In the genomic region with DNA sequence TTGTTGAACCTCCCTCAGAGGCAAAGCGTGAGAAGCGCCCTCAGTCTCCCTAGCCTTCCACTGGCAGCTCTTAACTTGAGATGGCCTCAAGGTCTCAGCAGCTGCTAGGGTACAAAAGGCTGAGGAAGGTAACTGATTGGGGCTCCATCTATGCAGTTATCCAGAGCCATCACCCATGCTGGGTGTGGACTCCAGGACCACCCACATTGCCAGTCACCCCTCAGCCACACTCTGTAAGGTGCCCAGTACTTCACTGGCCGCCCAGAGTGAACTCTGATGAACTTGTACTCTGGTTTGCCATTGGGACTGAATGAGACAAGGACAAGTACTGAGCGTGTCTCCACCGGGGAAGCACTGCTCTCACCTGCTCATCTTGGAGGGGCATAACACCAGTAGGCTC, we compare ENCODE assay signal across 24 mouse cellular contexts.
DNase-seq lines count a peak whose midpoint lies in the region; ATAC-seq and TF ChIP-seq lines count a peak whose summit lies in the region.
"Had no signal": no experiment of that assay in that cellular context is flagged by ENCODE, and none has a peak within 500 bp of the region (broad histone marks: within the 10 kb centered on the region; RNA-seq: fewer than 3 reads in every experiment).

No protein-coding gene starts in this region.

- no peak for TF ChIP-seq CTCF in kidney, postnatal 0 days (IDR thresholded peaks at IDR 0.05; ENCODE audit: low read depth)
- no peak for TF ChIP-seq CTCF in stomach, postnatal 0 days (IDR thresholded peaks at IDR 0.05; ENCODE audit: low read depth)
- no peak for TF ChIP-seq CTCF in midbrain, postnatal 0 days (IDR thresholded peaks at IDR 0.05)

- no peak for DNase-seq in hindbrain, embryonic 14.5 days (ENCODE audit: low spot score)
- DNase-seq in kidney, postnatal 0 days (ENCODE audit: low spot score): no peak
- DNase-seq in kidney, adult 18-20 months: no peak
- DNase-seq in ES-E14 (ENCODE audit: low read depth, low spot score): no peak
- DNase-seq in stomach, postnatal 0 days (ENCODE audit: low spot score): no peak
- DNase-seq in midbrain, postnatal 0 days (ENCODE audit: low spot score): no peak
- DNase-seq in layer of hippocampus, postnatal 25 days (ENCODE audit: extremely low spot score in 1 of 2, low spot score in 1 of 2): no peak
- DNase-seq: adrenal gland, postnatal 10 days; adrenal gland, postnatal 36 days; cerebellum, adult 18-20 months; cerebellum, adult 9-10 months; cerebellum, postnatal 14 days; gastrocnemius, postnatal 10 days; gastrocnemius, postnatal 36 days; kidney, adult 2 months had no signal

- H3K27ac ChIP-seq in hindbrain, embryonic 14.5 days: peak overlapping the region; percentile 3; the same call in 1 of the 2 replicates
- H3K27ac ChIP-seq in hindbrain, embryonic 12.5 days: no peak overlapping the region
- H3K27ac ChIP-seq in kidney, postnatal 0 days: no peak overlapping the region
- peak overlapping the region; percentile 41; the same call in 1 of the 2 replicates for H3K27ac ChIP-seq in ES-E14 (ENCODE audit: insufficient read depth, low read depth, low read length, poor library complexity, severe bottlenecking)
- no peak overlapping the region for H3K27ac ChIP-seq in stomach, postnatal 0 days (replicated peaks)
- H3K27ac ChIP-seq in midbrain, postnatal 0 days (ENCODE audit: low read depth, low read length): no peak overlapping the region
- H3K27ac ChIP-seq: embryonic facial prominence, embryonic 12.5 days; forebrain, embryonic 12.5 days; forebrain, embryonic 15.5 days had no signal

- in situ Hi-C loops in ES-E14 (cut with MboI; ENCODE audit: low sequenced_read_pairs in 2 of 2, unreplicated experiment in 2 of 2): no loop called here

- H3K9me3 ChIP-seq in hindbrain, embryonic 14.5 days (ENCODE audit: control insufficient read depth, low read length): no peaks in the 10 kb centered on the region
- H3K9me3 ChIP-seq in hindbrain, embryonic 12.5 days (replicated peaks): no peaks in the 10 kb centered on the region
- H3K9me3 ChIP-seq in kidney, postnatal 0 days (replicated peaks; ENCODE audit: low read length): no peaks in the 10 kb centered on the region
- H3K9me3 ChIP-seq in ES-E14 (ENCODE audit: control insufficient read depth, insufficient read depth, low read depth, low read length): no peaks in the 10 kb centered on the region
- no peaks in the 10 kb centered on the region for H3K9me3 ChIP-seq in stomach, postnatal 0 days (ENCODE audit: control insufficient read depth, low read length)
- H3K9me3 ChIP-seq in midbrain, postnatal 0 days (ENCODE audit: low read length): no peaks in the 10 kb centered on the region
- H3K9me3 ChIP-seq: embryonic facial prominence, embryonic 12.5 days; forebrain, embryonic 12.5 days; forebrain, embryonic 15.5 days had no signal

- H3K4me2 ChIP-seq in hindbrain, embryonic 14.5 days (replicated peaks): no peak overlapping the region
- H3K4me2 ChIP-seq in hindbrain, embryonic 12.5 days (replicated peaks): no peak overlapping the region
- no peak overlapping the region for H3K4me2 ChIP-seq in kidney, postnatal 0 days (ENCODE audit: low read length)
- H3K4me2 ChIP-seq in stomach, postnatal 0 days (replicated peaks; ENCODE audit: low read depth): no peak overlapping the region
- H3K4me2 ChIP-seq in midbrain, postnatal 0 days (ENCODE audit: low read depth, low read length, poor library complexity, severe bottlenecking): no peak overlapping the region
- H3K4me2 ChIP-seq: embryonic facial prominence, embryonic 12.5 days; forebrain, embryonic 12.5 days; forebrain, embryonic 15.5 days; heart, embryonic 11.5 days had no signal

- no peak for TF ChIP-seq EP300 in stomach, postnatal 0 days (optimal IDR thresholded peaks at IDR 0.05)

- 96% methylated on average over 5 of the region's 5 CpGs for WGBS in hindbrain, embryonic 14.5 days
- 91% methylated on average over 5 of the region's 5 CpGs for WGBS in hindbrain, embryonic 12.5 days
- 98% methylated on average over 5 of the region's 5 CpGs for WGBS in kidney, postnatal 0 days
- WGBS in stomach, postnatal 0 days: 90% methylated on average over 5 of the region's 5 CpGs
- WGBS in midbrain, postnatal 0 days: 94% methylated on average over 5 of the region's 5 CpGs

- H3K9ac ChIP-seq in hindbrain, embryonic 14.5 days: no peak overlapping the region
- H3K9ac ChIP-seq in hindbrain, embryonic 12.5 days: no peak overlapping the region
- no peak overlapping the region for H3K9ac ChIP-seq in kidney, postnatal 0 days (ENCODE audit: low read depth, low read length)
- H3K9ac ChIP-seq in ES-E14 (ENCODE audit: insufficient read depth, low read depth, low read length, poor library complexity, severe bottlenecking): no peak overlapping the region
- H3K9ac ChIP-seq in stomach, postnatal 0 days (ENCODE audit: low read length): no peak overlapping the region
- no peak overlapping the region for H3K9ac ChIP-seq in midbrain, postnatal 0 days (replicated peaks; ENCODE audit: low read length, poor library complexity, severe bottlenecking)
- H3K9ac ChIP-seq: embryonic facial prominence, embryonic 12.5 days; forebrain, embryonic 12.5 days; forebrain, embryonic 15.5 days had no signal

- ATAC-seq in hindbrain, embryonic 14.5 days (ENCODE audit: low FRiP score): no peak
- ATAC-seq in hindbrain, embryonic 12.5 days (ENCODE audit: low FRiP score): no peak
- 0 out of 2 replicates have a peak, but pooled peaks have one; percentile 13 for ATAC-seq in kidney, postnatal 0 days (replicated peaks; ENCODE audit: low FRiP score, low read depth)
- peak; percentile 56; the same call in 1 of the 2 replicates for ATAC-seq in stomach, postnatal 0 days (ENCODE audit: low FRiP score, low TSS enrichment)
- ATAC-seq in midbrain, postnatal 0 days (ENCODE audit: low FRiP score): no peak
- ATAC-seq: CD4-positive, CD25-positive, alpha-beta regulatory T cell, adult 4 months; forebrain, embryonic 15.5 days; inflammation-experienced regulatory T-cells, adult 6 months; intestine, embryonic 16.5 days had no signal

- no peak overlapping the region for H3K4me3 ChIP-seq in hindbrain, embryonic 14.5 days (replicated peaks; ENCODE audit: low read length)
- H3K4me3 ChIP-seq in hindbrain, embryonic 12.5 days: no peak overlapping the region
- H3K4me3 ChIP-seq in kidney, postnatal 0 days (replicated peaks; ENCODE audit: low read depth, low read length): no peak overlapping the region
- no peak overlapping the region for H3K4me3 ChIP-seq in ES-E14 (ENCODE audit: insufficient read depth in 1 of 2, low read depth in 1 of 2, low read length in 2 of 2, poor library complexity in 1 of 2, severe bottlenecking in 1 of 2)
- H3K4me3 ChIP-seq in stomach, postnatal 0 days (ENCODE audit: low read depth, low read length): no peak overlapping the region
- H3K4me3 ChIP-seq in midbrain, postnatal 0 days (ENCODE audit: low read depth, low read length): no peak overlapping the region
- H3K4me3 ChIP-seq: embryonic facial prominence, embryonic 12.5 days; erythroblast, embryonic 14.5 days; forebrain, embryonic 12.5 days; forebrain, embryonic 15.5 days had no signal

- H3K4me1 ChIP-seq in hindbrain, embryonic 14.5 days (replicated peaks; ENCODE audit: control insufficient read depth, insufficient read depth, low read length): no peaks in the 10 kb centered on the region
- H3K4me1 ChIP-seq in hindbrain, embryonic 12.5 days: no peaks in the 10 kb centered on the region
- H3K4me1 ChIP-seq in kidney, postnatal 0 days (replicated peaks; ENCODE audit: insufficient read depth, low read length): no peaks in the 10 kb centered on the region
- peaks cover 0 to 12% of the 10 kb centered on the region in 2 experiments; a peak in 1 of 4 replicates for H3K4me1 ChIP-seq in ES-E14 (ENCODE audit: control insufficient read depth in 2 of 2, insufficient read depth in 2 of 2, low read length in 2 of 2, poor library complexity in 1 of 2)
- H3K4me1 ChIP-seq in stomach, postnatal 0 days (replicated peaks; ENCODE audit: control insufficient read depth, insufficient read depth): no peaks in the 10 kb centered on the region
- no peaks in the 10 kb centered on the region for H3K4me1 ChIP-seq in midbrain, postnatal 0 days (ENCODE audit: insufficient read depth, low read length)
- H3K4me1 ChIP-seq: embryonic facial prominence, embryonic 12.5 days; forebrain, embryonic 12.5 days had no signal

- no peaks in the 10 kb centered on the region for H3K27me3 ChIP-seq in hindbrain, embryonic 14.5 days (ENCODE audit: control insufficient read depth, insufficient read depth, low read length)
- no peaks in the 10 kb centered on the region for H3K27me3 ChIP-seq in hindbrain, embryonic 12.5 days
- H3K27me3 ChIP-seq in kidney, postnatal 0 days (ENCODE audit: insufficient read depth, low read length): no peaks in the 10 kb centered on the region
- no peaks in the 10 kb centered on the region for H3K27me3 ChIP-seq in stomach, postnatal 0 days (ENCODE audit: control insufficient read depth, insufficient read depth, low read length)
- no peaks in the 10 kb centered on the region for H3K27me3 ChIP-seq in midbrain, postnatal 0 days (ENCODE audit: insufficient read depth, low read length)
- H3K27me3 ChIP-seq: embryonic facial prominence, embryonic 12.5 days; forebrain, embryonic 12.5 days; forebrain, embryonic 15.5 days had no signal

- H3K36me3 ChIP-seq in hindbrain, embryonic 14.5 days (replicated peaks; ENCODE audit: control insufficient read depth, insufficient read depth): peaks cover 33% of the 10 kb centered on the region
- peaks cover 49% of the 10 kb centered on the region for H3K36me3 ChIP-seq in hindbrain, embryonic 12.5 days
- H3K36me3 ChIP-seq in kidney, postnatal 0 days (ENCODE audit: insufficient read depth, low read length): peaks cover 22% of the 10 kb centered on the region
- peaks cover 21% of the 10 kb centered on the region for H3K36me3 ChIP-seq in ES-E14 (ENCODE audit: control insufficient read depth, insufficient read depth, low read length, poor library complexity, severe bottlenecking)
- H3K36me3 ChIP-seq in stomach, postnatal 0 days (ENCODE audit: control insufficient read depth, insufficient read depth, low read length): peaks cover 15% of the 10 kb centered on the region
- H3K36me3 ChIP-seq in midbrain, postnatal 0 days (ENCODE audit: insufficient read depth, low read length): peaks cover 39% of the 10 kb centered on the region

TF ChIP-seq in ES-E14, 5 proteins besides CTCF, POLR2A, EP300 and RAD21:
- TF ChIP-seq MAFK (IDR thresholded peaks at IDR 0.05; ENCODE audit: insufficient read depth, low read depth, low read length) (no peak), ZNF384 (IDR thresholded peaks at IDR 0.05; ENCODE audit: low read depth, low read length) (no peak), HCFC1 (IDR thresholded peaks at IDR 0.05; ENCODE audit: borderline replicate concordance, insufficient read depth, low read length) (no peak), CHD2 (IDR thresholded peaks at IDR 0.05; ENCODE audit: low read depth, low read length) (no peak), ZC3H11A (IDR thresholded peaks at IDR 0.05; ENCODE audit: borderline replicate concordance, low read depth, low read length) (no peak)

Comparison
In these comparisons a context has a peak if more than half of its experiments do, and no peak if none do; other contexts are left out.
1. H3K27ac ChIP-seq: peak in hindbrain, embryonic 14.5 days (single experiment) and ES-E14 (single experiment); none in hindbrain, embryonic 12.5 days (single experiment), kidney, postnatal 0 days (single experiment), stomach, postnatal 0 days (single experiment) and midbrain, postnatal 0 days (single experiment).
2. ATAC-seq: peak in kidney, postnatal 0 days (single experiment) and stomach, postnatal 0 days (single experiment); none in hindbrain, embryonic 14.5 days (single experiment), hindbrain, embryonic 12.5 days (single experiment) and midbrain, postnatal 0 days (single experiment).